Mouse (Mus musculus) right cerebral cortex, adult 18-20 months (tissue): ENCODE data around the gene Asic2.

Experiments
- DNase-seq: peaks from one replicate; pipeline ENCODE4 v3.0.0; 2022; ENCODE audit warnings: mixed read lengths

Asic2 gene

GRCm38 (mm10) chr11:81079237-81079636, 889.0 kb downstream of the Asic2 start:
- DNase-seq: peak; percentile 28

GRCm38 (mm10) chr11:81071836-81072235, 896.4 kb downstream of the Asic2 start:
- DNase-seq: peak; percentile 34

GRCm38 (mm10) chr11:81065386-81065785, 902.9 kb downstream of the Asic2 start:
- no peak for DNase-seq

DNA sequence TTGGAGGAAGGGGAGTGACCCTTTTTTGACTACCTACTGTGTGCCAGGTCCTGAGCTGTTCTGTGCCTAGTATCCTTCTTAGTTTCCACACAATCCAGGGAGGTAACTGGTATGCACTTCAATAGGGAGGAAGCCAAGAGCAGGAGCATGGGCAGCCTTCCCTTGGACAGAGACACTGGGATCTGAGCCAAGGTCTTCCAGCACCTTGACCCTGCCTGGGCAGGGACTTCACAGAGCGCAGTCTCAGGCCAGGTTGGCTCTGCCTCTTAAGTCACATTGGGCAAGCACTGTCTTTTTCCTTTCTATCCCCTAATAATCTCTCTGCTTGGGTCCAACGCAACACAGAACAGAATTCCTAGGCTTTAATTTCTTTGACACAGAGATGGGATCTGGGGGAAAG, 904.3 kb downstream of the Asic2 start:
- DNase-seq: no peak

DNA sequence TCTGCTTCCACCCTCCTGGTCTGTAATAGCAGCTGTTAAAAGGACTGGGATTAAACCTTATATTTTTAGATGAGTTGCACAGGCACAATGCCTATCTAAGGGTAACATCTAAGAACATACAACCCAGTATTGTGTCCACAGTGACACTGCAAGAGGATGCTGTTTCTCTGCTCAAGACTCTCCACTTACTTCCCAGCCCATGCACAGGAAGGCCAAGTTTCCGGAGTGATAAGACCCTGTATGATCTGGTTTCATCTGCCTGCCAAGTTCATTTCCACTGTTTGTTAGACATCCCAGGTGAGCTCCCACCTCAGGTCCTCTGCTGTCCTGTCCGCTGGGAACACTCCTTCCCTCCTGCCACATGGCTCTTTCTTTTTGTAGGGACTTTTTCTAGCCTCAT, 908.2 kb downstream of the Asic2 start:
- DNase-seq: no peak

- DNase-seq: peak; percentile 67
These were observed 908.7 kb downstream of the Asic2 start for GRCm38 (mm10) chr11:81059546-81059945.

DNA sequence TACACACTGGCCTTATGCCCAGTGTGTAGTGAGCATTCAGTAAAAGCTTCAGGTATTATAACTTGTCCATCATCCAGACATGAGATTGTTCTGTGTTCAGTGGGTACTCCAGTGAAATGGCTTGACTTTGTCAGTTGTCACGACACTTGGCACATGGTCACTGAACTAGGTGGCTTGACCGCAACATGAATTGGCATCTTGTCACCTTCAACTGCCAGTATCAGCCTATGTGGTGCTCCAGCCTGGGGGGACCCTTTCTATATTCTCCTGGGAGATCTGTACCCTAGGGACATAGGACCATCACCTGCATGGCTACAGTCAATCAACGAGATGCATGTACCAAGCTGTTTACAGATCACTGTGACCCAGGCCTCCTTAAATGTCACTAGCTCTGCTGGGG, 910.8 kb downstream of the Asic2 start:
- no peak for DNase-seq

- no peak for DNase-seq
These were observed 911.5 kb downstream of the Asic2 start for GRCm38 (mm10) chr11:81056776-81057175.

GRCm38 (mm10) chr11:81055446-81056145, 912.7 kb downstream of the Asic2 start:
- peak; percentile 54 for DNase-seq

- DNase-seq: peak; percentile 66
These were observed 914.4 kb downstream of the Asic2 start for GRCm38 (mm10) chr11:81053826-81054225.

- no peak for DNase-seq
These were observed 926.6 kb downstream of the Asic2 start for GRCm38 (mm10) chr11:81041671-81042070.

- no peak for DNase-seq
These were observed 928.3 kb downstream of the Asic2 start for GRCm38 (mm10) chr11:81039976-81040375.

DNA sequence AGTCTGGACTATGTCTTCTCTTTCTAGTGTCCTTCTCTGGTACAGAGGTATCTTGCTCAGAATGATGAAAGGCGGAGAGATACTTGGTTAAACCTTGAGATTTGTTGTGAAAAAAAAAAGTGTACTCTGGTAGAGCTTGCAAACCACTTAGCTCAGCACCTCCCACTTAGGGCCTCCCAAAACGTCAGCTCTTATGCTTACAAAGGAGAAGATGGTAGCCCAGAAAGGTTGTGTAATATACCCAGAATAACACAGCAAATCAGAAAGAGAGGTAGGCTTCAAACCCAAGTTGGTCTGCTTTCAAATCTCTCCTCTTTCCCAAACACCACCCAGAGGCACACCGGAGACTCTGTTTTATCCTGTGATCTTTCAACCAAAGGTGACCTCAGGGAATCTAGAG, 936.1 kb downstream of the Asic2 start:
- DNase-seq: no peak

GRCm38 (mm10) chr11:81014776-81015175, 953.5 kb downstream of the Asic2 start:
- no peak for DNase-seq

- DNase-seq: no peak
These were observed 954.8 kb downstream of the Asic2 start for GRCm38 (mm10) chr11:81013501-81013900.

DNA sequence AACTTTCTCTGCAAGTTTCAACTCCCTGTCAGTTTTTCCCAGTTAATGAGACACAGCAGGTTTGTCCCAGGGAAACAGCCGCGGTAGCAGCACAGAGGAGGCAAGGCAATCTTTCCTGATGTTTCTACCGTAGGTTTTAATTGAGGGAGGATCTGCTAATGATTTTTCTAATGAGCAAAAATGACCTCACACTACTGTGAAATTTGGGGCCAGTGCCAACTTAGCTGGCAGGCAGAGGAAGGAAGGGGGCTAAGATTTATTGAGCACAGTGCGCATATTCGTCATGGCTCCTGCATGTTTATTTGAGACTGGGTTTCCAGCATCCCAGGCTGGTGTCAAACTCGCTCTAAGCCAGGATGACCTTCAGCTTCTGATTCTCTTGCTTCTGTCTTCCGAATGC, 957.5 kb downstream of the Asic2 start:
- DNase-seq: no peak

GRCm38 (mm10) chr11:81009366-81009765, 958.9 kb downstream of the Asic2 start:
- DNase-seq: peak; percentile 75

GRCm38 (mm10) chr11:81005831-81006230, 962.4 kb downstream of the Asic2 start:
- no peak for DNase-seq

DNA sequence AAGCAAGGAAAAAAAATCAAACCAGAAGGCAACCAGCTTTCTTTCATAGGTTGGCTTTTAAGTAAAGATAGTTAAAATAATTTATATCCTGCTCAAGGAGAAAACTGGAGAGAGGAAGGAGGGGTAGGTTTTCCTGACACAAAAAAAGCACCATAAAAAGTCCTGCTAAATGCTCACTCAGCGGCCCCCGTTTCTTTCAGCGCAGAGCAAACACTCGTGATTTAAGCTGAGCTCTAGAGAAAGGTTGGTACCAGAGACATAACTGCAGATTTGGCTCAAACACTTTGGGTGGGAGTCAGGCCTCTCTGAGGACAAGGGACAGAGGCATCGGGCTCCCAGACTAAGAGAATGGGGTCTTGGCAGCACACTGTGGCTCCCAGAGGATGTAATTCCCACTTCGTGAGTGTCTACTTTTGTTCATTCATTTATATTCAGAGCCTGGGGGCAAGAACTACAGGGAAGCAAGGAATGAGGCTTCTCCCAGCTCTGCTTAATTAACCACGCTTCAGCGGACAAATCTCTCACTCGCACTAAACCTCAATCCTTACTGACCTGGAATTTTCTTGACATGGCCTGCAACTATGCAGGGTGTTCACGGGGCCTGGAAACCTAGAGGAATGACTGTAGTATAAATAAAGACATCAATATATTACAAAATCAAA, 965.4 kb downstream of the Asic2 start:
- peak; percentile 33 for DNase-seq

DNA sequence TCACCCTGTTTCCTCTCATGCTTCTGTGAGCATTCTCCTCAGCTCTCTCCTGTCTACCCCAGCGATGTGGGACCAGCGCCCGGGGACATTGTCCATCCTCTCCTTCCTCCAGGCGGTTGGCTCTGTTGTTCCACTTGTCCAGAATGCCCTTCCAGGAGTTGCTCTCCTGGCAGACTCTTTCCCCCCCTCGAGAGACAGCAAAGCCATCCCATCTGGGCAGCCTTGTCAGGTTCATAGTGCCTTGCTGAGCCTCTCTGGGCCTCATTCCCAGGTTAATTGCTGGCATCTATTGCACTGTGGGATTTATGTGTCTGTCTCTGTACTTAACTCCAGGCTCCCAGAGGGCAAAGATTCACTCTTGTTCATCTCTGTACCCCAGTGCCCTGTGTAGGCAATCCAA, 972.6 kb downstream of the Asic2 start:
- DNase-seq: no peak

- DNase-seq: no peak
These were observed 984.7 kb downstream of the Asic2 start for GRCm38 (mm10) chr11:80983530-80983929.

- no peak for DNase-seq
These were observed 991.9 kb downstream of the Asic2 start for GRCm38 (mm10) chr11:80976239-80976855.

GRCm38 (mm10) chr11:80974616-80975015, 993.6 kb downstream of the Asic2 start:
- peak; percentile 43 for DNase-seq

DNA sequence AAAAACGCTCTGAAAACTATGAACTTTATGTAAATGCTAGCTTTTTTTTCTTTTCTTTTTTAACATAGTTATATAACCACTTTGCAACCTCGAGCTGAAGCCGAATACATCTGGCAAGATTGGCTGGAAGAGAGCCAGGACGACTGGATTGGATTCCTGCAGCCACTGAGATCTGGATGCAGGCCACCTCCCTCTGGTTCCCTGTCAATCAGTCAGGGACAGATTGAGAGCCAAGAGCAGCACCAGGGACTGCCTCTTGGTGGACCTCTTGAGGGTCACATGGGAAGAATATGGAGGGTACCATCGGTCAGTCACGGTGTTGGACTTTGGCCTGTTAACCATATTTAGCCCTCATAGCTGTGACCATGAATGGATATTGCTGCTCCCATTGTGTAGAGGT, 994.3 kb downstream of the Asic2 start:
- DNase-seq: peak; percentile 76
